Mouse (Mus musculus) right cerebral cortex, postnatal 25 days (tissue): ENCODE measurements around the gene Il2rb.

Experiments
- DNase-seq: peaks from one replicate; pipeline ENCODE4 v3.0.0; 2022

Il2rb gene

GRCm38 (mm10) chr15:78494968-78495406 is at the start of gene Il2rb:
Gene Il2rb, minus strand, starts transcription at chr15:78495271.
- DNase-seq, result no peak

- DNase-seq, result peak; percentile 52
These were observed 49.5 kb upstream of the Il2rb start, which contains the start of gene Sstr3 for GRCm38 (mm10) chr15:78544561-78545001. Gene Sstr3, minus strand, starts transcription at chr15:78544685.

GRCm38 (mm10) chr15:78544041-78544440 is 49.0 kb upstream of the Il2rb start:
- DNase-seq, result peak; percentile 42

DNA sequence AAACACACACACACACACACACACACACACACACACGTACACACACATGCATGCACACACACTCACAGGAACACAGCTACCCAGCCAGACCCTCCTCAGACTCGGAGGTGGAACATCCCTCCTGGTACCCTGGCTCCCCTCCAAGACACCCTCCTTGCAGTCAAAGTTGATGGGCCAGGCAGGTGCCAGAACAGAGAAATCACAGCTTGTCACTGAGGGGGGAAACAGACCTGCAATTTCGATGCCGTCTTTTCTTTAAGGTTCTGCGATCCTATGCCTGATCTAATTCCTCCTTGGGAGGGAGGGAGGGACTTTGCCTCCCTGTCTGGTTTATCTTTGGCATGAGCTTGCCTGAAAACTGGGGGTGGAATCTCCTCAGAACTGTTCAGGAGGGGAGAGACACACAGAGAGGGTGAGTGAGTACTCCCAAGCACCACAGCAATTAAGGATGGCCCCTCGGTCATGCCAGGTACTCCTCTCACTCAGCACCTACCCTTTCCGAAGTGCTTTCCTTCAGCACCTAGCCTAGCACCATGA is 47.8 kb upstream of the Il2rb start:
- peak; percentile 40 for DNase-seq

GRCm38 (mm10) chr15:78542098-78542766 is 47.2 kb upstream of the Il2rb start:
- no peak for DNase-seq

- DNase-seq, result peak; percentile 27
These were observed 46.5 kb upstream of the Il2rb start for GRCm38 (mm10) chr15:78541606-78542005.

- no peak for DNase-seq
These were observed 46.0 kb upstream of the Il2rb start for GRCm38 (mm10) chr15:78541036-78541435.

DNA sequence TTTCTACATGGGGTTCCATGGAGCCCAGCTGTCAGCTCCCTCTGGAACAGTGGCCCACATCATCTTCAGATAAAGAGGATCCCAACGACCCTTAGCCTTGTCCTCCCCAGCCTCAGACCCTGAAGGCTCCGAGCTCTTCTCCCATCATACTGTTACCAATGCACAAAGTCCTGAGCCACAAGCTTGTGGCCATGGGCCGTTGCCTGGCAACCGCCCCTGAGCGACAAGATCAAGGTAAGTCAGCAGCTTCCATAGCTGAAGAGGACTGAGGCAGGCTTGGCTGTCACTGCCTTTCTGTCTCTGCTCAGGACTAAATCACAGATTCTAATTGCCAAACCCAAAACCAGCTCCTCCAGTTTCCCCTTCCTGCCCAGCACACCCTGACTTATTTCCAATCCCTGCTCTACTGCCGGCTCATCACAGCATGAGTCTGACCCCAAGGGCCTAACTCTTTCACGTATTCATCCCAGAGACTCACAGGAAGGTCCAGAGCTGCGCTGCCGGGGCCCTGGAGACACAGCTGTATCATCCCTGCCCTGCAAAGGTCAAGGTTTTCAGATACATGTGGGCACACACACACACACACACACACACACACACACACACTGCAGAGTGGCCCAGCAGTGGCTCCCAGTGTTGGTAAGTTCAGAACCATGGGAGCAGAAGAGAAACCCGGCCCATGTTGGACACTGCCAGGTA is 40.8 kb upstream of the Il2rb start:
- DNase-seq, result no peak

DNA sequence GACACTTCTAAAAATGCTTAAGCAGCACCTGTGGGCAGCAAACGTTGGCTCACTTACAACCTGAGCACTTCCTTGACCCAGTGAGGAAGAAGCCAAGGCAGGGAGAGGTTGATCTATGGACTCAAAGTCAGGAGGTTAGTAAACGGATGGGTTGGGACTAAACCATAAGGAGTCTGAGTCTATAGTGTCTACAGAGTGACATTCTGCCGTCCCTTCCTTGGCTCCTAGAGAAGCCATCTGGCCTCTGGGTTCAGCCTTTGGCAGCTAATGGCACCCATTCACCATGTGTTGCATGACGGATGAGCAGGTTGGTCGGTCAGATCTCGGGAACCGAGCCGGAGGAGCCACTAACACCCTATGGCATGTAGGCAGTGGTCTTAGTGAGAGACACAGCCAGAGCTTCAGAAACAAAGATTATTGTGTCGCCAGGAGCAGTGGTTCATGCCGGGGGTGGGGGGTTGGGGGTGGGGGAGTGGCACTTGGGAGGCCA is 38.3 kb upstream of the Il2rb start:
- DNase-seq, result no peak

DNA sequence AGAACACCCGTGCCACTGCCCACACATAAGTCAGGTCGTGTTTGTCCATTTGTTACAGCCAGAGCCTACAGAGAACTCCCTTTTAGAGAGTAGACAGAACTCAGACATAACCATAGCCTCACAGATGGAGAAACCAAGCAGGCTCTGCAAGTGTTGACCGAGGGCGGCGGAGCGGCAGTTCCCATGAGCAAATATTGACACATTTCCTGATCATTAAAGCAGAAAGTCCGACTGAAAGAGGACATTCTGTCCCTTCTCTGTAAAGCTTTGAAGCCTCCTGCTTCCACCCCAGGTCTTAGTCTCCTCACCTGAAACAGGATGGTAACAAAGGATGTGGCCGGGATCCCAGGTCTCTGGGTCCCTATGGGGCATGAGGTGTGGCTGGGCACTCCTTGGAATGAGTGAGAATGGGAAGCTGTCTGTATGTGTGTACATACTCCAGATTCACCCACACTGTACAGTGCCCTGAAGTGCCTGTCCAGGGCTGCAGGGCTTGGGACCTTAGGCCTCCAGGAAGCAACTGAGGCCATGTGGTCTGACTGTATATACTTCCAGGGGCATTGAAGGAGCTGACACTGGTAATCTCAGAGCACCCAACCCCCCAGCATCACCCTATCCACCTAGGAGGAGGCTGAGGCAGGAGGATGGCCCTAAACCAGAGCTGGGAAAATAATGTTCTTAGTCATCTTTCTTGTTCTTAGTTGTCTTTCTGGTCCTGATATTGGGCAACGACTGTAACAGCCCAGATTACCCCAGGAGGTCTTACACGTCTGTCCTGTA is 37.7 kb upstream of the Il2rb start:
- DNase-seq, result no peak

- peak; percentile 98 for DNase-seq
These were observed 36.9 kb upstream of the Il2rb start for GRCm38 (mm10) chr15:78531901-78532469.

GRCm38 (mm10) chr15:78531451-78531720 is 36.3 kb upstream of the Il2rb start:
- no peak for DNase-seq

DNA sequence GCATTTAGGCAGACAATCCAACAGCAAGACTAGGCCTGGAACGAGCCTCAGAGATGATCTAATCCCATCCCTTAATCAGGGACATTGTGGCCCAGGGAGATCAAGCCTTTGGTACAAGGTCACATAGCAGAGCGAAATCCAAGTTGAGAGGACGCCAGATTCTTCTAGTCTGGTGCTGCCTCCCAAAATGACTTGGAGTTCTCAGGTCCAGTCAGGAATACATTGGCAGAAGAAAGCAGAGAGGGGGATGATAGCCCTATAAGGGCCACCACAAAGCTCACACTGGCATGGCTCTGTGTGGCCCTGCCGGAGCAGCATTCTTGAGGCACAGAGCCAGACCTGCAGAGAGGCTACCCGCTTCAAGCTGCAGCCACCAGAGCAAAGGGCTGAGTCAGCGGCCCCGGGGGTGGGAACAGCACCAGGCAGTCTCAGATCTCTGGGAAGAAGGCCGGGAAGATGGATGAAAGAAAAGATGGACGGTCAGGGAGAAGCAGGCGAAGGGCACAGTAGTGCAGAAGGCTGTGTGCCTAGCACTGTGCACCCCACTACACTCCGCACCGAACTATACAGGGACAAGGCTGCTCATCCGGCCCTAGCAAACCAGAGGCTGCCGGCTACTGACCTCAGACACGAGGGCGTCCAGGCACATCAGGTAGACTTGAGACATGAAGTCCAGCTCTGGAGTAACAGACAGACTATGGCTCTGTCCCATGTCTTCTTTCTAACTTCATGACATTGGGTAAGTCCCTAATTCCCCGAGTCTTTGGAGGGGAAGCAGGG is 35.8 kb upstream of the Il2rb start, which contains the start of gene C1qtnf6:
Gene C1qtnf6, minus strand, starts transcription at position 746 of the 780 bp plus-strand sequence.
- DNase-seq, result no peak

- no peak for DNase-seq
These were observed 35.1 kb upstream of the Il2rb start for GRCm38 (mm10) chr15:78530141-78530540.

- peak; percentile 75 for DNase-seq
These were observed 34.4 kb upstream of the Il2rb start for GRCm38 (mm10) chr15:78529428-78529990.

DNA sequence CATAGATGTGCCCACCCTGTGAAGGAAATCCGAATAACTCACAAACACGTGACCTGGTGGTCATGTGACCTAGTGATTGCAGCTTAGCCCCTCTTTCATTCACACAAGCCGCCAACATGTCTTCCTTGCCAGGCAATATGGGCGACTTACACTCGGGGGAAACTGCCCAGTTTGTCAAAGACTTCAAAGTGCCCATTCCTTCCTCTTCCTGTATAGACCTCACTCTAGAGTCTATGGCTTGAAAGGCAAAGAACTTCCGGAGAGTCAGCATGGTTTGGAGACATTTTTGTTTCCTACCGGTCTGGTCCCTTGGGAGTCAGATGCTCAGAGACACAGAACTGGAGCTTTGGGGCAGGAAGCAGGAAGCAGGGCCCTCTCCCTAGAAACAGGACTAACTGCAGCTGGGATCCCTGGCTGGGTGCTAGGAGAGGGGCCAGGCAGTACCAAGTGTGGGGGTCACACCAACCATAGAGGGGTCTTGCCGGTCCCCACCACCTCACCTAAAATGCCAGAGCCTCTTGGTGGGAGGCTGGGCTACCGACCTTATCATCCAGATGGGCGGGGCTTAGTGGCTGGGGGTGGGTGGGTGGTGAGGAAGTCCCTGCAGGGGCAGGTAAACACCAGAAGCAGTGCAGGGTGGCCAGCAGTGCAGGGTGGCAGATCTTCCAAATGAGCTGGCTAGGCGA is 33.8 kb upstream of the Il2rb start:
- DNase-seq, result no peak

GRCm38 (mm10) chr15:78527973-78528372 is 32.9 kb upstream of the Il2rb start:
- no peak for DNase-seq

GRCm38 (mm10) chr15:78524163-78524562 is 29.1 kb upstream of the Il2rb start:
- DNase-seq, result no peak

DNA sequence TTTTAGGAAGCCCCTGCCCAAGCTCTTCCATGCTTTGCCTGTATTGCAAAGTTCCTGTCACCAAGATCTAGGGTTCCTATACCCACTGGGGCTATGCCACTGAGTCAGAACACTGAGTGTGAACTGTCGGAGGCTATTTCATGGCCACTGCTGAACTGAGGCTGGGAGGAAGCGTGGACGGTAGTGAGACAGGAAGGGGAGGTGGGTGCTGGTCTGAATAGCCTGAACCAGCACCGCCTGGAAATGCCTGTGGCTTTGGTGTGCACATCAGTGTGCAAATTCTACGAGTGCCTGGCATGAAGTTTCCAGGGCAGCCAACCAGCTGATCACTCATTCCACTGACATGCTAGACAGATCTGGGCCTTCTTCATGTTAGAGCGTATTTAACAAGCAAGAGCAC is 26.8 kb upstream of the Il2rb start:
- DNase-seq, result no peak

DNA sequence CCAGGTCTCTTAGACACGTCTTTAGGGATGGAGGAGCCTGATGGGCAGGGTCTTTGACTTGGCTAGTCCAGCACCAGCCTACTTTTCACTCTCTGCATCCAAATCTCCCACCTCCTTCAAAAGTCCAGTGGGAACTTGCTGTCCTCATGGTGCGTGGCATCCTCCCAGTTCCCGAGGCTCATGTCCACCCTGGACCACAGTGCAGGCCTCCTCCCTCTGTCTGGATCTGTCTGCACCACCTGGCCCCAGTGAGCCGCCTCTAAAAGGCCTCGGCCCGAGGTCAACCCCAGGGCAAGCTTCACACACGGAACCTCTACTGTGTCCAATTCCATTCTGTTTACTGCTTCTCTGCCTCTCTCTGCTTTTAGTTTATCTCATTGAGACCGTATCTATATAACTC is 26.3 kb upstream of the Il2rb start:
- no peak for DNase-seq

GRCm38 (mm10) chr15:78520112-78520715 is 25.1 kb upstream of the Il2rb start:
- DNase-seq, result no peak
